Mouse (Mus musculus): Measurements from ENCODE around the gene Pik3r2. TPM values are rescaled to one million over a fixed set of nuclear protein-coding genes. Genes with fewer than 3 reads are reported as not detected.

The Pik3r2 gene
- polyA plus RNA-seq, 1 experiment, result 130 TPM

- H3K79me2 ChIP-seq (ENCODE audit: control insufficient read depth, insufficient read depth), result no peaks in the 10 kb centered on the region
- H3ac ChIP-seq (ENCODE audit: control insufficient read depth, insufficient read length), result no peak overlapping the region
- H3K4me3 ChIP-seq, result no peak overlapping the region
- no peak overlapping the region for H3K4me2 ChIP-seq (ENCODE audit: low read depth)
- H3K27me3 ChIP-seq (ENCODE audit: control insufficient read depth, insufficient read depth, insufficient read length), result no peaks in the 10 kb centered on the region
- H3K36me3 ChIP-seq (ENCODE audit: control insufficient read depth, insufficient read depth), result peaks cover 6% of the 10 kb centered on the region
- no peak for TF ChIP-seq SRF (IDR thresholded peaks at IDR 0.05; ENCODE audit: control insufficient read depth, insufficient read length, low read depth)
- TF ChIP-seq MYOG (IDR thresholded peaks at IDR 0.05; ENCODE audit: control insufficient read depth in 1 of 3, insufficient read depth in 1 of 3, insufficient read length in 2 of 3, low read depth in 2 of 3), result no peak
- no peak for TF ChIP-seq REST (IDR thresholded peaks at IDR 0.05; ENCODE audit: insufficient read depth, insufficient read length)
- TF ChIP-seq MAX (IDR thresholded peaks at IDR 0.05; ENCODE audit: low read depth), result no peak
- TF ChIP-seq TCF3 (IDR thresholded peaks at IDR 0.05; ENCODE audit: insufficient read length, low read depth), result no peak
- no peak for TF ChIP-seq TCF12 (IDR thresholded peaks at IDR 0.05; ENCODE audit: insufficient read depth, poor library complexity, severe bottlenecking)
- TF ChIP-seq POLR2AphosphoS2 (IDR thresholded peaks at IDR 0.05; ENCODE audit: insufficient read length, low read depth), result no peak
- no peak for TF ChIP-seq POLR2A (IDR thresholded peaks at IDR 0.05; ENCODE audit: insufficient read length, low read depth)
- no peak for TF ChIP-seq E2F4 (IDR thresholded peaks at IDR 0.05; ENCODE audit: insufficient read depth)
- TF ChIP-seq CEBPB (IDR thresholded peaks at IDR 0.05; ENCODE audit: insufficient read depth, poor library complexity, severe bottlenecking), result no peak
- TF ChIP-seq USF1 (IDR thresholded peaks at IDR 0.05; ENCODE audit: low read depth), result no peak
- TF ChIP-seq MYOD1 (IDR thresholded peaks at IDR 0.05; ENCODE audit: control insufficient read depth in 1 of 3, insufficient read length in 2 of 3, low read depth in 2 of 3), result no peak
Observed at GRCm38 (mm10) chr8:70764676-70765075, 11.8 kb downstream of the Pik3r2 start.

GRCm38 (mm10) chr8:70764026-70764425 is 12.5 kb downstream of the Pik3r2 start:
- Histone ChIP-seq H3K4me3 (no peak overlapping the region), H3K79me2 (ENCODE audit: control insufficient read depth, insufficient read depth) (no peaks in the 10 kb centered on the region), H3K4me2 (ENCODE audit: low read depth) (no peak overlapping the region), H3K36me3 (ENCODE audit: control insufficient read depth, insufficient read depth) (peaks cover 3% of the 10 kb centered on the region), H3K27me3 (ENCODE audit: control insufficient read depth, insufficient read depth, insufficient read length) (no peaks in the 10 kb centered on the region), H3ac (ENCODE audit: control insufficient read depth, insufficient read length) (no peak overlapping the region)
- no peak for TF ChIP-seq MYOD1 (IDR thresholded peaks at IDR 0.05; ENCODE audit: control insufficient read depth in 1 of 3, insufficient read length in 2 of 3, low read depth in 2 of 3)

GRCm38 (mm10) chr8:70763354-70763753 is 13.2 kb downstream of the Pik3r2 start:
- TF ChIP-seq MYOD1 (IDR thresholded peaks at IDR 0.05; ENCODE audit: control insufficient read depth in 1 of 3, insufficient read length in 2 of 3, low read depth in 2 of 3) (no peak), E2F4 (IDR thresholded peaks at IDR 0.05; ENCODE audit: insufficient read depth) (no peak), MYOG (IDR thresholded peaks at IDR 0.05; ENCODE audit: control insufficient read depth in 1 of 3, insufficient read depth in 1 of 3, insufficient read length in 2 of 3, low read depth in 2 of 3) (no peak), USF1 (IDR thresholded peaks at IDR 0.05; ENCODE audit: low read depth) (no peak), SRF (IDR thresholded peaks at IDR 0.05; ENCODE audit: control insufficient read depth, insufficient read length, low read depth) (no peak), POLR2AphosphoS2 (IDR thresholded peaks at IDR 0.05; ENCODE audit: insufficient read length, low read depth) (no peak), TCF3 (IDR thresholded peaks at IDR 0.05; ENCODE audit: insufficient read length, low read depth) (no peak), TCF12 (IDR thresholded peaks at IDR 0.05; ENCODE audit: insufficient read depth, poor library complexity, severe bottlenecking) (no peak), POLR2A (IDR thresholded peaks at IDR 0.05; ENCODE audit: insufficient read length, low read depth) (no peak), MAX (IDR thresholded peaks at IDR 0.05; ENCODE audit: low read depth) (no peak), CEBPB (IDR thresholded peaks at IDR 0.05; ENCODE audit: insufficient read depth, poor library complexity, severe bottlenecking) (no peak), REST (IDR thresholded peaks at IDR 0.05; ENCODE audit: insufficient read depth, insufficient read length) (no peak)
- H3K4me3 ChIP-seq, result no peak overlapping the region
- H3ac ChIP-seq (ENCODE audit: control insufficient read depth, insufficient read length), result no peak overlapping the region
- no peaks in the 10 kb centered on the region for H3K27me3 ChIP-seq (ENCODE audit: control insufficient read depth, insufficient read depth, insufficient read length)
- no peak overlapping the region for H3K4me2 ChIP-seq (ENCODE audit: low read depth)
- no peaks in the 10 kb centered on the region for H3K36me3 ChIP-seq (ENCODE audit: control insufficient read depth, insufficient read depth)
- H3K79me2 ChIP-seq (ENCODE audit: control insufficient read depth, insufficient read depth), result no peaks in the 10 kb centered on the region

- Histone ChIP-seq H3K79me2 (ENCODE audit: control insufficient read depth, insufficient read depth) (no peaks in the 10 kb centered on the region), H3K4me3 (no peak overlapping the region), H3K27me3 (ENCODE audit: control insufficient read depth, insufficient read depth, insufficient read length) (no peaks in the 10 kb centered on the region), H3K36me3 (ENCODE audit: control insufficient read depth, insufficient read depth) (no peaks in the 10 kb centered on the region), H3ac (ENCODE audit: control insufficient read depth, insufficient read length) (no peak overlapping the region), H3K4me2 (ENCODE audit: low read depth) (no peak overlapping the region)
- TF ChIP-seq TCF3 (IDR thresholded peaks at IDR 0.05; ENCODE audit: insufficient read length, low read depth), result no peak
- no peak for TF ChIP-seq TCF12 (IDR thresholded peaks at IDR 0.05; ENCODE audit: insufficient read depth, poor library complexity, severe bottlenecking)
- no peak for TF ChIP-seq POLR2A (IDR thresholded peaks at IDR 0.05; ENCODE audit: insufficient read length, low read depth)
- no peak for TF ChIP-seq MAX (IDR thresholded peaks at IDR 0.05; ENCODE audit: low read depth)
- no peak for TF ChIP-seq MYOD1 (IDR thresholded peaks at IDR 0.05; ENCODE audit: control insufficient read depth in 1 of 3, insufficient read length in 2 of 3, low read depth in 2 of 3)
- TF ChIP-seq POLR2AphosphoS2 (IDR thresholded peaks at IDR 0.05; ENCODE audit: insufficient read length, low read depth), result peak; percentile 27
- no peak for TF ChIP-seq SRF (IDR thresholded peaks at IDR 0.05; ENCODE audit: control insufficient read depth, insufficient read length, low read depth)
- no peak for TF ChIP-seq USF1 (IDR thresholded peaks at IDR 0.05; ENCODE audit: low read depth)
Observed at GRCm38 (mm10) chr8:70762118-70762517, 14.4 kb downstream of the Pik3r2 start.

GRCm38 (mm10) chr8:70760775-70761406 is 15.6 kb downstream of the Pik3r2 start, which contains the start of gene Mpv17l2:
Gene Mpv17l2, minus strand, starts transcription at chr8:70760946.
- Histone ChIP-seq H3K4me2 (ENCODE audit: low read depth) (peak within 1 kb of the TSS; percentile 81), H3ac (ENCODE audit: control insufficient read depth, insufficient read length) (peak within 1 kb of the TSS; percentile 79), H3K27me3 (ENCODE audit: control insufficient read depth, insufficient read depth, insufficient read length) (no peaks in the 10 kb centered on the region), H3K4me3 (peak within 1 kb of the TSS; percentile 41), H3K36me3 (ENCODE audit: control insufficient read depth, insufficient read depth) (no peaks in the 10 kb centered on the region), H3K79me2 (ENCODE audit: control insufficient read depth, insufficient read depth) (no peaks in the 10 kb centered on the region)
- TF ChIP-seq POLR2A (IDR thresholded peaks at IDR 0.05; ENCODE audit: insufficient read length, low read depth), result peak; percentile 92
- TF ChIP-seq E2F4 (IDR thresholded peaks at IDR 0.05; ENCODE audit: insufficient read depth), result no peak
- TF ChIP-seq MAX (IDR thresholded peaks at IDR 0.05; ENCODE audit: low read depth), result no peak
- TF ChIP-seq CEBPB (IDR thresholded peaks at IDR 0.05; ENCODE audit: insufficient read depth, poor library complexity, severe bottlenecking), result no peak
- peak in 1 of 3 experiments; percentile 26 for TF ChIP-seq MYOG (IDR thresholded peaks at IDR 0.05; ENCODE audit: control insufficient read depth in 1 of 3, insufficient read depth in 1 of 3, insufficient read length in 2 of 3, low read depth in 2 of 3)
- TF ChIP-seq TCF3 (IDR thresholded peaks at IDR 0.05; ENCODE audit: insufficient read length, low read depth), result no peak
- TF ChIP-seq REST (IDR thresholded peaks at IDR 0.05; ENCODE audit: insufficient read depth, insufficient read length), result peak; percentile 19
- TF ChIP-seq USF1 (IDR thresholded peaks at IDR 0.05; ENCODE audit: low read depth), result peak; percentile 55
- peak; percentile 56 for TF ChIP-seq POLR2AphosphoS2 (IDR thresholded peaks at IDR 0.05; ENCODE audit: insufficient read length, low read depth)
- TF ChIP-seq MYOD1 (IDR thresholded peaks at IDR 0.05; ENCODE audit: control insufficient read depth in 1 of 3, insufficient read length in 2 of 3, low read depth in 2 of 3), result no peak
- TF ChIP-seq SRF (IDR thresholded peaks at IDR 0.05; ENCODE audit: control insufficient read depth, insufficient read length, low read depth), result peak; percentile 41
- TF ChIP-seq TCF12 (IDR thresholded peaks at IDR 0.05; ENCODE audit: insufficient read depth, poor library complexity, severe bottlenecking), result no peak
